Mouse (Mus musculus) limb, embryonic 11.5 days (tissue): ENCODE results near the gene Stxbp1. TPM values are rescaled to one million over a fixed set of nuclear protein-coding genes. Genes with fewer than 3 reads are reported as not detected.

ENCODE experiments used
- ATAC-seq: fragments of 200-750 bp; cut with Nextera tagmentation; 2 replicates; pipeline ENCODE4 v1.8.0; 2017; ENCODE audit warnings: low read depth; ENCODE audit not compliant: insufficient number of reproducible peaks, low FRiP score, low TSS enrichment
- DNase-seq: peaks from one replicate; pipeline ENCODE4 v3.0.0-alpha.2; 2015; ENCODE audit warnings: low spot score
- H3K27ac ChIP-seq: fragments of 300-500 bp; sonication (generic); replicated peaks from 2 replicates; pipeline ENCODE4 v1.5.1; 2014; ENCODE audit warnings: low read depth, mild to moderate bottlenecking, low read length
- H3K27me3 ChIP-seq: fragments of 300-500 bp; sonication (generic); 2 replicates; pipeline ENCODE4 v1.6.1; 2014; ENCODE audit warnings: mild to moderate bottlenecking, low read length, mixed read lengths; ENCODE audit not compliant: control insufficient read depth, insufficient read depth
- H3K36me3 ChIP-seq: fragments of 300-500 bp; sonication (generic); 2 replicates; pipeline ENCODE4 v1.6.1; 2014; ENCODE audit warnings: mild to moderate bottlenecking, low read length, moderate library complexity, mixed read lengths; ENCODE audit not compliant: control insufficient read depth, insufficient read depth
- H3K4me1 ChIP-seq: fragments of 300-500 bp; sonication (generic); 2 replicates; pipeline ENCODE4 v1.6.1; 2014; ENCODE audit warnings: low read length, mixed read lengths; ENCODE audit not compliant: control insufficient read depth, insufficient read depth
- H3K4me2 ChIP-seq: fragments of 300-500 bp; sonication (generic); 2 replicates; pipeline ENCODE4 v1.6.1; 2014; ENCODE audit warnings: low read depth, mild to moderate bottlenecking, moderate library complexity; ENCODE audit not compliant: severe bottlenecking
- H3K4me3 ChIP-seq: fragments of 300-500 bp; sonication (generic); 2 replicates; pipeline ENCODE4 v1.5.1; 2014; ENCODE audit warnings: low read depth, low read length
- H3K9ac ChIP-seq: fragments of 300-500 bp; sonication (generic); 2 replicates; pipeline ENCODE4 v1.6.1; 2014; ENCODE audit warnings: mild to moderate bottlenecking, low read length
- H3K9me3 ChIP-seq: fragments of 300-500 bp; sonication (generic); 2 replicates; pipeline ENCODE4 v1.6.1; 2016; ENCODE audit warnings: low read length; ENCODE audit not compliant: control insufficient read depth
- WGBS: fragments of 180-500 bp; shearing (Covaris S2); extraction: QIAGEN DNeasy Blood & Tissue Kit; methylation state at CpG from one replicate; pipeline ENCODE4 v1.1.7; 2014; 5-methylcytosine and 5-hydroxymethylcytosine counted together
- polyA plus RNA-seq: library from polyadenylated mRNA; unstranded; fragments of >200 nt; fragmentation: Nextera tagmentation; extraction: Ambion mirVana; gene quantifications from 2 replicates; pipeline ENCODE4 v1.2.1, GENCODE M21; 2014

The Stxbp1 gene
- polyA plus RNA-seq, 1 experiment from 2014 or later = 15.2 TPM

GRCm38 (mm10) chr2:32744272-32744982, 102.6 kb downstream of the Stxbp1 start:
- DNase-seq (no peak), ATAC-seq (no peak)
- no peak overlapping the region for H3K4me2 ChIP-seq
- no peaks in the 10 kb centered on the region; the same call in 1 of the 2 replicates for H3K36me3 ChIP-seq
- no peak overlapping the region for H3K27ac ChIP-seq
- 80% methylated on average over 15 of the region's 15 CpGs for WGBS
- H3K9ac ChIP-seq = no peak overlapping the region
- no peak overlapping the region for H3K4me3 ChIP-seq
- no peaks in the 10 kb centered on the region for H3K9me3 ChIP-seq
- H3K27me3 ChIP-seq = peaks cover 26% of the 10 kb centered on the region
- peaks cover 15% of the 10 kb centered on the region for H3K4me1 ChIP-seq

GRCm38 (mm10) chr2:32742173-32742531, 104.9 kb downstream of the Stxbp1 start:
- Histone ChIP-seq H3K4me3 (peak overlapping the region; percentile 45), H3K9me3 (no peaks in the 10 kb centered on the region), H3K36me3 (no peaks in the 10 kb centered on the region; the same call in 1 of the 2 replicates), H3K4me1 (peaks cover 15% of the 10 kb centered on the region), H3K9ac (no peak overlapping the region), H3K27ac (no peak overlapping the region), H3K27me3 (peaks cover 26% of the 10 kb centered on the region), H3K4me2 (peak overlapping the region; percentile 96)
- 1% methylated on average over 18 of the region's 18 CpGs for WGBS
- ATAC-seq (peak; percentile 56), DNase-seq (peak; percentile 67)

GRCm38 (mm10) chr2:32741273-32742172, 105.5 kb downstream of the Stxbp1 start:
- ATAC-seq (peak; percentile 33; the same call in 1 of the 2 replicates), DNase-seq (peak; percentile 72)
- H3K4me2 ChIP-seq = peak overlapping the region; percentile 96
- no peaks in the 10 kb centered on the region for H3K9me3 ChIP-seq
- WGBS = 1% methylated on average over 44 of the region's 58 CpGs
- peak overlapping the region; percentile 45 for H3K4me3 ChIP-seq
- no peak overlapping the region for H3K27ac ChIP-seq
- H3K4me1 ChIP-seq = peaks cover 15% of the 10 kb centered on the region
- no peaks in the 10 kb centered on the region; the same call in 1 of the 2 replicates for H3K36me3 ChIP-seq
- peaks cover 26% of the 10 kb centered on the region for H3K27me3 ChIP-seq
- peak overlapping the region; percentile 34; the same call in 1 of the 2 replicates for H3K9ac ChIP-seq

- H3K4me2 ChIP-seq = peak within 1 kb of the TSS; percentile 96
- peak within 1 kb of the TSS; percentile 45 for H3K4me3 ChIP-seq
- H3K9ac ChIP-seq = peak within 1 kb of the TSS; percentile 34; the same call in 1 of the 2 replicates
- peaks cover 15% of the 10 kb centered on the region for H3K4me1 ChIP-seq
- H3K36me3 ChIP-seq = no peaks in the 10 kb centered on the region; the same call in 1 of the 2 replicates
- DNase-seq (no peak), ATAC-seq (no peak)
- peaks cover 26% of the 10 kb centered on the region for H3K27me3 ChIP-seq
- no peaks in the 10 kb centered on the region for H3K9me3 ChIP-seq
- 9% methylated on average over 11 of the region's 11 CpGs for WGBS
- no peak within 1 kb of the TSS for H3K27ac ChIP-seq
Observed at GRCm38 (mm10) chr2:32740916-32741272, 106.2 kb downstream of the Stxbp1 start, which contains the start of gene 6330409D20Rik. TSS of gene 6330409D20Rik (minus strand) at chr2:32741016.

- Histone ChIP-seq H3K4me1 (peaks cover 18% of the 10 kb centered on the region), H3K4me2 (no peak overlapping the region), H3K36me3 (no peaks in the 10 kb centered on the region), H3K9me3 (no peaks in the 10 kb centered on the region), H3K27me3 (peaks cover 26% of the 10 kb centered on the region), H3K4me3 (no peak overlapping the region), H3K27ac (no peak overlapping the region), H3K9ac (no peak overlapping the region)
- WGBS = 66% methylated on average over 4 of the region's 4 CpGs
- ATAC-seq (no peak), DNase-seq (no peak)
Observed at GRCm38 (mm10) chr2:32739311-32739710, 107.7 kb downstream of the Stxbp1 start.

Other genes starting within 250 kb of the Stxbp1 start
- 6.5 and 7.5 TPM in 2 replicates for gene St6galnac6, start 247.5 kb downstream of the Stxbp1 start, polyA plus RNA-seq
- gene Ak1, start 225.5 kb downstream of the Stxbp1 start, polyA plus RNA-seq = 25.4 and 29.8 TPM in 2 replicates
- gene Eng, start 200.7 kb downstream of the Stxbp1 start, polyA plus RNA-seq = 19.3 TPM in 2 replicates
- 22.1 and 23.2 TPM in 2 replicates for gene Fpgs, start 143.1 kb downstream of the Stxbp1 start, polyA plus RNA-seq
- 98.3 and 101 TPM in 2 replicates for gene Cdk9, start 134.2 kb downstream of the Stxbp1 start, polyA plus RNA-seq
- gene Sh2d3c, start 126.2 kb downstream of the Stxbp1 start, polyA plus RNA-seq = 12.2 and 13.1 TPM in 2 replicates
- 0.13 TPM in 1 of 2 replicates, not detected in the other for gene 6330409D20Rik, start 106.2 kb downstream of the Stxbp1 start, polyA plus RNA-seq
- 58.5 and 60.2 TPM in 2 replicates for gene Tor2a, start 90.0 kb downstream of the Stxbp1 start, polyA plus RNA-seq
- gene Ttc16, start 71.6 kb downstream of the Stxbp1 start, polyA plus RNA-seq = 0.13 and 0.56 TPM in 2 replicates
- 3.7 and 5.2 TPM in 2 replicates for gene Ptrh1, start 71.5 kb downstream of the Stxbp1 start, polyA plus RNA-seq
- 0.27 and 0.37 TPM in 2 replicates for gene Cfap157, start 62.8 kb downstream of the Stxbp1 start, polyA plus RNA-seq
- 18.6 and 23.2 TPM in 2 replicates for gene Fam129b, start 28.9 kb upstream of the Stxbp1 start, polyA plus RNA-seq
- 191 and 198 TPM in 2 replicates for gene Rpl12, start 114.3 kb upstream of the Stxbp1 start, polyA plus RNA-seq
- 6.0 and 7.0 TPM in 2 replicates for gene Lrsam1, start 114.4 kb upstream of the Stxbp1 start, polyA plus RNA-seq
- gene Slc2a8, start 134.8 kb upstream of the Stxbp1 start, polyA plus RNA-seq = 10.9 and 14.2 TPM in 2 replicates